Mouse (Mus musculus) thymus, adult 2 months (tissue): ENCODE measurements around the gene Rnf220.
"Not testable (repeated sequence)": the region's sequence is repeated elsewhere in the genome, so short reads cannot be mapped to it uniquely, and the experiment has no call there.

Experiments used
- CTCF ChIP-seq: fragments of 200-500 bp; IDR thresholded peaks from 2 replicates; pipeline ENCODE4 v1.5.1; 2012; ENCODE audit warnings: mild to moderate bottlenecking, control low read depth, low read length, moderate library complexity, borderline replicate concordance; ENCODE audit not compliant: control insufficient read depth, poor library complexity, insufficient read depth; ENCODE audit errors: extremely low read depth
- POLR2A ChIP-seq: fragments of 200-500 bp; IDR thresholded peaks from 2 replicates; pipeline ENCODE4 v1.6.1; 2012; ENCODE audit warnings: mild to moderate bottlenecking, low read length, control low read depth, moderate library complexity; ENCODE audit not compliant: control insufficient read depth, poor library complexity, insufficient read depth; ENCODE audit errors: extremely low read depth

DNA sequence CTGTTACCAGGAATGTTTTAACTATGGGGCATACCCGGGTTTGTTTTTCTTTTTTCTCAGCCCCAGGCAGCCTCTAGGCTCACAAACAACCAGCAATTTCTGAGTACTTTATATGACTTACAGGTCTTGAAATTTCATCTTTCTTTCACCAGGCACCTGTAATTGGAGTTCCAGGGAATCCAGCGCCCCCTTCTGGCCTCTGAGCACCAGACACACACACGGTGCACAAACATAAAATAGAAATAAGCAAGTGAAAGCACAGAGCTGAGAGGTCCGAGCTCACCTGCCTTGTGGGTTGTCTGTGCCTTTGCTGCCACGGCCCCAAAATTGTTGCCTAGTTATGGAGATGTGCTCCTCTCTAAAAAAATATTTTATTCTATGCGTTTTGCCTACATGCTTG lies 236.9 kb downstream of the Rnf220 start:
- TF ChIP-seq POLR2A, CTCF: not testable (repeated sequence)
